Mouse (Mus musculus): Measurements from ENCODE around the gene Zfp9. TPM values are rescaled to one million over a fixed set of nuclear protein-coding genes. Genes with fewer than 3 reads are reported as not detected.
A peak's percentile ranks its signal among the peaks of the same experiment; 100 is the strongest.

Zfp9 gene
- polyA plus RNA-seq, 1 experiment from 2014 or later: 10.0 TPM

- Histone ChIP-seq H3K27ac (ENCODE audit: low read depth) (peak within 1 kb of the TSS; percentile 92), H3K4me1 (replicated peaks; ENCODE audit: control insufficient read depth, insufficient read depth, low read length) (0 out of 2 replicates have a peak, but pooled peaks cover 6% of the 10 kb centered on the region), H3K27me3 (replicated peaks; ENCODE audit: control insufficient read depth, insufficient read depth, low read length) (no peaks in the 10 kb centered on the region), H3K36me3 (ENCODE audit: control insufficient read depth, insufficient read depth, low read length) (peaks cover 7% of the 10 kb centered on the region; the same call in 1 of the 2 replicates), H3K9me3 (ENCODE audit: control insufficient read depth, low read length) (no peaks in the 10 kb centered on the region), H3K4me2 (ENCODE audit: low read length) (peak within 1 kb of the TSS; percentile 73), H3K4me3 (ENCODE audit: low read depth, low read length) (peak within 1 kb of the TSS; percentile 90), H3K9ac (ENCODE audit: low read length) (peak within 1 kb of the TSS; percentile 91)
- under 1% methylated on average over 43 of the region's 43 CpGs for WGBS
- peak; percentile 95 for ATAC-seq (replicated peaks; ENCODE audit: low FRiP score, low TSS enrichment, low read depth)
- DNase-seq (ENCODE audit: low spot score): peak; percentile 95
These were observed 24.0 kb downstream of the Zfp9 start, which contains the start of gene Zfp248 for GRCm38 (mm10) chr6:118455042-118455631. Gene Zfp248 (minus strand): TSS chr6:118455528.

GRCm38 (mm10) chr6:118454452-118454851, 24.7 kb downstream of the Zfp9 start:
- peak; percentile 55 for DNase-seq (ENCODE audit: low spot score)
- no peak for ATAC-seq (replicated peaks; ENCODE audit: low FRiP score, low TSS enrichment, low read depth)
- Histone ChIP-seq H3K4me2 (ENCODE audit: low read length) (peak overlapping the region; percentile 73), H3K27me3 (replicated peaks; ENCODE audit: control insufficient read depth, insufficient read depth, low read length) (no peaks in the 10 kb centered on the region), H3K9ac (ENCODE audit: low read length) (peak overlapping the region; percentile 91), H3K27ac (ENCODE audit: low read depth) (peak overlapping the region; percentile 92; the same call in 1 of the 2 replicates), H3K4me1 (replicated peaks; ENCODE audit: control insufficient read depth, insufficient read depth, low read length) (0 out of 2 replicates have a peak, but pooled peaks cover 6% of the 10 kb centered on the region), H3K4me3 (ENCODE audit: low read depth, low read length) (peak overlapping the region; percentile 90), H3K9me3 (ENCODE audit: control insufficient read depth, low read length) (no peaks in the 10 kb centered on the region), H3K36me3 (ENCODE audit: control insufficient read depth, insufficient read depth, low read length) (peaks cover 7% of the 10 kb centered on the region; the same call in 1 of the 2 replicates)
- 41% methylated on average over 8 of the region's 8 CpGs for WGBS

- no peak for ATAC-seq (replicated peaks; ENCODE audit: low FRiP score, low TSS enrichment, low read depth)
- DNase-seq (ENCODE audit: low spot score): no peak
- no peaks in the 10 kb centered on the region for H3K4me1 ChIP-seq (replicated peaks; ENCODE audit: control insufficient read depth, insufficient read depth, low read length)
- no peaks in the 10 kb centered on the region for H3K27me3 ChIP-seq (replicated peaks; ENCODE audit: control insufficient read depth, insufficient read depth, low read length)
- no peak overlapping the region for H3K9ac ChIP-seq (ENCODE audit: low read length)
- no peak overlapping the region for H3K4me2 ChIP-seq (ENCODE audit: low read length)
- 83% methylated on average over 4 of the region's 4 CpGs for WGBS
- H3K36me3 ChIP-seq (ENCODE audit: control insufficient read depth, insufficient read depth, low read length): peaks cover 51% of the 10 kb centered on the region
- H3K27ac ChIP-seq (ENCODE audit: low read depth): no peak overlapping the region
- H3K9me3 ChIP-seq (ENCODE audit: control insufficient read depth, low read length): peaks cover 6% of the 10 kb centered on the region
- no peak overlapping the region for H3K4me3 ChIP-seq (ENCODE audit: low read depth, low read length)
These were observed 47.6 kb downstream of the Zfp9 start for GRCm38 (mm10) chr6:118431502-118431901.

GRCm38 (mm10) chr6:118426666-118427065, 52.5 kb downstream of the Zfp9 start:
- no peak overlapping the region for H3K9ac ChIP-seq (ENCODE audit: low read length)
- DNase-seq (ENCODE audit: low spot score): no peak
- 92% methylated on average over 1 of the region's 1 CpGs for WGBS

GRCm38 (mm10) chr6:118419050-118419920, 59.8 kb downstream of the Zfp9 start, which contains the start of gene Bms1:
Gene Bms1 (minus strand): TSS chr6:118419474.
- peaks cover 35% of the 10 kb centered on the region for H3K36me3 ChIP-seq (ENCODE audit: control insufficient read depth, insufficient read depth, low read length)
- H3K27ac ChIP-seq (ENCODE audit: low read depth): peak within 1 kb of the TSS; percentile 65; the same call in 1 of the 2 replicates
- peak within 1 kb of the TSS; percentile 88 for H3K4me2 ChIP-seq (ENCODE audit: low read length)
- WGBS: under 1% methylated on average over 67 of the region's 67 CpGs
- peak within 1 kb of the TSS; percentile 90 for H3K4me3 ChIP-seq (ENCODE audit: low read depth, low read length)
- H3K27me3 ChIP-seq (replicated peaks; ENCODE audit: control insufficient read depth, insufficient read depth, low read length): no peaks in the 10 kb centered on the region
- H3K4me1 ChIP-seq (replicated peaks; ENCODE audit: control insufficient read depth, insufficient read depth, low read length): peaks cover 7% of the 10 kb centered on the region
- H3K9ac ChIP-seq (ENCODE audit: low read length): peak within 1 kb of the TSS; percentile 87
- no peaks in the 10 kb centered on the region for H3K9me3 ChIP-seq (ENCODE audit: control insufficient read depth, low read length)
- DNase-seq (ENCODE audit: low spot score) (peak; percentile 95), ATAC-seq (replicated peaks; ENCODE audit: low FRiP score, low TSS enrichment, low read depth) (peak; percentile 97)

More at GRCm38 (mm10) chr6:118426666-118427065, 52.5 kb downstream of the Zfp9 start:
- no peak overlapping the region for H3K4me2 ChIP-seq (ENCODE audit: low read length)
- ATAC-seq (replicated peaks; ENCODE audit: low FRiP score, low TSS enrichment, low read depth): no peak
- H3K4me1 ChIP-seq (replicated peaks; ENCODE audit: control insufficient read depth, insufficient read depth, low read length): no peaks in the 10 kb centered on the region
- peaks cover 39% of the 10 kb centered on the region for H3K36me3 ChIP-seq (ENCODE audit: control insufficient read depth, insufficient read depth, low read length)
- H3K27ac ChIP-seq (ENCODE audit: low read depth): no peak overlapping the region
- no peak overlapping the region for H3K4me3 ChIP-seq (ENCODE audit: low read depth, low read length)
- peaks cover 6% of the 10 kb centered on the region for H3K9me3 ChIP-seq (ENCODE audit: control insufficient read depth, low read length)
- H3K27me3 ChIP-seq (replicated peaks; ENCODE audit: control insufficient read depth, insufficient read depth, low read length): no peaks in the 10 kb centered on the region

Small RNA genes within 50 kb of the gene (microRNA-seq; reads per million reads assigned to microRNA genes)
- gene Gm25953: not detected

Other genes with a start within 250 kb of the Zfp9 start
- 33.7 and 38.4 TPM in 2 replicates for gene Bms1, start 59.8 kb downstream of the Zfp9 start, polyA plus RNA-seq (2014; fragmentation: Nextera tagmentation; extraction: Ambion mirVana)
- 6.7 and 7.4 TPM in 2 replicates for gene Zfp248, start 23.8 kb downstream of the Zfp9 start, polyA plus RNA-seq (2014; fragmentation: Nextera tagmentation; extraction: Ambion mirVana)
- gene Ankrd26, start 82.9 kb upstream of the Zfp9 start, polyA plus RNA-seq (2014; fragmentation: Nextera tagmentation; extraction: Ambion mirVana): 11.4 and 15.6 TPM in 2 replicates